Mouse (Mus musculus) MEL (cell line): ENCODE measurements at regions not wholly inside any gene's neighbourhood (a gene's known extent, or its start where the extent isn't known, plus 50 kb on each side); places are given as distances from the start of the nearest gene placed in this dataset.
A peak's percentile ranks its signal among the peaks of the same experiment; 100 is the strongest.

Source experiments
- DNase-seq: peaks from one replicate; pipeline ENCODE4 v3.0.0; 2011; ENCODE audit warnings: low read depth, low spot score
- H3K27ac ChIP-seq: 2 replicates; pipeline ENCODE4 v1.5.1; 2012; ENCODE audit warnings: low read depth, mild to moderate bottlenecking, control low read depth, low read length, moderate library complexity; ENCODE audit not compliant: control insufficient read depth
- H3K27me3 ChIP-seq, 2 experiments: fragments of 150-350 bp in 1 of 2; sonication (generic) in 1 of 2; 2 replicates each; pipeline ENCODE4 v1.6.1; 2012; ENCODE audit warnings: low read length in 2 of 2, mild to moderate bottlenecking in 2 of 2, improper control_type of control experiment in 1 of 2, moderate library complexity in 1 of 2; ENCODE audit not compliant: insufficient read depth in 2 of 2, control insufficient read depth in 1 of 2
- H3K36me3 ChIP-seq, 2 experiments: 2 replicates each; pipeline ENCODE4 v1.6.1; 2012 to 2014; ENCODE audit warnings: low read length in 2 of 2, improper control_type of control experiment in 1 of 2, inconsistent platforms in 1 of 2, mild to moderate bottlenecking in 1 of 2; ENCODE audit not compliant: insufficient read depth in 2 of 2, control insufficient read depth in 1 of 2
- H3K4me1 ChIP-seq, 2 experiments: fragments of 150-350 bp in 1 of 2; sonication (generic) in 1 of 2; 2 replicates each; pipeline ENCODE4 v1.6.1; 2012; ENCODE audit warnings: low read length in 2 of 2, improper control_type of control experiment in 1 of 2, mild to moderate bottlenecking in 1 of 2; ENCODE audit not compliant: insufficient read depth in 2 of 2, control insufficient read depth in 1 of 2
- H3K4me3 ChIP-seq, 2 experiments: fragments of 150-350 bp in 1 of 2; sonication (generic) in 1 of 2; 2 replicates each; pipeline ENCODE4 v1.5.1; 2012; ENCODE audit warnings: low read depth in 2 of 2, low read length in 2 of 2, mild to moderate bottlenecking in 2 of 2, moderate library complexity in 2 of 2, control low read depth in 1 of 2, improper control_type of control experiment in 1 of 2; ENCODE audit not compliant: control insufficient read depth in 1 of 2, insufficient read depth in 1 of 2
- H3K79me2 ChIP-seq: 2 replicates; pipeline ENCODE4 v1.6.1; 2012; ENCODE audit warnings: mild to moderate bottlenecking, low read length, moderate library complexity; ENCODE audit not compliant: control insufficient read depth, poor library complexity, insufficient read depth
- H3K9ac ChIP-seq: 2 replicates; pipeline ENCODE4 v1.6.1; 2012; ENCODE audit warnings: low read depth, mild to moderate bottlenecking, control low read depth, low read length, moderate library complexity; ENCODE audit not compliant: control insufficient read depth, poor library complexity, severe bottlenecking
- H3K9me3 ChIP-seq: fragments of 150-350 bp; sonication (generic); replicated peaks from 2 replicates; pipeline ENCODE4 v1.6.1; 2012; ENCODE audit warnings: mild to moderate bottlenecking, low read length, improper control_type of control experiment, moderate library complexity; ENCODE audit not compliant: insufficient read depth
- BHLHE40 ChIP-seq: IDR thresholded peaks from 2 replicates; pipeline ENCODE4 v1.6.1; 2012; ENCODE audit warnings: low read depth, mild to moderate bottlenecking, inconsistent platforms, low read length, improper control_type of control experiment, borderline replicate concordance
- CHD1 ChIP-seq: IDR thresholded peaks from 2 replicates; pipeline ENCODE4 v1.6.1; 2012; ENCODE audit warnings: low read depth, mild to moderate bottlenecking, inconsistent platforms, low read length, improper control_type of control experiment
- CTCF ChIP-seq, 3 experiments: IDR thresholded peaks in 2 of 3; conservative IDR thresholded peaks in 1 of 3; 2 replicates each; pipeline ENCODE4 v1.5.1; 2011 to 2012; ENCODE audit warnings: low read length in 3 of 3, low read depth in 2 of 3, mild to moderate bottlenecking in 2 of 3, improper control_type of control experiment in 1 of 3, inconsistent platforms in 1 of 3, mixed read lengths in 1 of 3, moderate library complexity in 1 of 3; ENCODE audit not compliant: control insufficient read depth in 1 of 3, insufficient read depth in 1 of 3, poor library complexity in 1 of 3, severe bottlenecking in 1 of 3
- E2F4 ChIP-seq: IDR thresholded peaks from 2 replicates; pipeline ENCODE4 v1.6.1; 2011; ENCODE audit warnings: low read depth, low read length, improper control_type of control experiment, borderline replicate concordance
- GABPA ChIP-seq: IDR thresholded peaks from 2 replicates; pipeline ENCODE4 v1.6.1; 2012; ENCODE audit warnings: low read depth, mild to moderate bottlenecking, inconsistent platforms, low read length, improper control_type of control experiment, moderate library complexity
- GATA1 ChIP-seq: IDR thresholded peaks from 2 replicates; pipeline ENCODE4 v1.6.1; 2011; ENCODE audit warnings: low read depth, low read length, improper control_type of control experiment
- HCFC1 ChIP-seq: IDR thresholded peaks from 2 replicates; pipeline ENCODE4 v1.6.1; 2012; ENCODE audit warnings: low read depth, mild to moderate bottlenecking, inconsistent platforms, low read length, improper control_type of control experiment, moderate library complexity
- MAFK ChIP-seq: IDR thresholded peaks from 2 replicates; pipeline ENCODE4 v1.6.1; 2011; ENCODE audit warnings: low read depth, mild to moderate bottlenecking, low read length, improper control_type of control experiment, borderline replicate concordance
- MEF2A ChIP-seq: IDR thresholded peaks from 2 replicates; pipeline ENCODE4 v1.6.1; 2014; ENCODE audit warnings: low read depth, mild to moderate bottlenecking, inconsistent platforms, low read length, improper control_type of control experiment; ENCODE audit not compliant: poor library complexity, insufficient replicate concordance, severe bottlenecking; ENCODE audit errors: extremely low read depth
- MYB ChIP-seq: IDR thresholded peaks from 2 replicates; pipeline ENCODE4 v1.6.1; 2011; ENCODE audit warnings: mild to moderate bottlenecking, low read depth, low read length, improper control_type of control experiment
- NELFE ChIP-seq: IDR thresholded peaks from 2 replicates; pipeline ENCODE4 v1.6.1; 2011; ENCODE audit warnings: low read depth, low read length, improper control_type of control experiment
- POLR2AphosphoS2 ChIP-seq: IDR thresholded peaks from 2 replicates; pipeline ENCODE4 v1.6.1; 2011; ENCODE audit warnings: low read length, improper control_type of control experiment
- RAD21 ChIP-seq: IDR thresholded peaks from 2 replicates; pipeline ENCODE4 v1.6.1; 2011; ENCODE audit warnings: mild to moderate bottlenecking, low read depth, low read length, improper control_type of control experiment
- RCOR1 ChIP-seq: IDR thresholded peaks from 2 replicates; pipeline ENCODE4 v1.6.1; 2012; ENCODE audit warnings: low read depth, mild to moderate bottlenecking, inconsistent platforms, low read length, improper control_type of control experiment
- SIN3A ChIP-seq: IDR thresholded peaks from 2 replicates; pipeline ENCODE4 v1.6.1; 2012; ENCODE audit warnings: low read length, improper control_type of control experiment, inconsistent platforms
- SMC3 ChIP-seq: IDR thresholded peaks from 2 replicates; pipeline ENCODE4 v1.6.1; 2011; ENCODE audit warnings: low read depth, low read length, improper control_type of control experiment
- UBTF ChIP-seq: IDR thresholded peaks from 2 replicates; pipeline ENCODE4 v1.6.1; 2012; ENCODE audit warnings: low read depth, mild to moderate bottlenecking, inconsistent platforms, low read length, improper control_type of control experiment, moderate library complexity, borderline replicate concordance; ENCODE audit not compliant: insufficient read depth
- USF1 ChIP-seq: IDR thresholded peaks from 2 replicates; pipeline ENCODE4 v1.6.1; 2014; ENCODE audit warnings: low read depth, mild to moderate bottlenecking, inconsistent platforms, low read length, improper control_type of control experiment, moderate library complexity
- USF2 ChIP-seq, 2 experiments: IDR thresholded peaks; 2 replicates each; pipeline ENCODE4 v1.6.1; 2011 to 2012; ENCODE audit warnings: improper control_type of control experiment in 2 of 2, low read length in 2 of 2, borderline replicate concordance in 1 of 2, inconsistent platforms in 1 of 2, low read depth in 1 of 2, mild to moderate bottlenecking in 1 of 2; ENCODE audit not compliant: insufficient read depth in 1 of 2
- ZNF384 ChIP-seq: IDR thresholded peaks from 2 replicates; pipeline ENCODE4 v1.6.1; 2012; ENCODE audit warnings: low read depth, mild to moderate bottlenecking, inconsistent platforms, low read length, improper control_type of control experiment

DNA sequence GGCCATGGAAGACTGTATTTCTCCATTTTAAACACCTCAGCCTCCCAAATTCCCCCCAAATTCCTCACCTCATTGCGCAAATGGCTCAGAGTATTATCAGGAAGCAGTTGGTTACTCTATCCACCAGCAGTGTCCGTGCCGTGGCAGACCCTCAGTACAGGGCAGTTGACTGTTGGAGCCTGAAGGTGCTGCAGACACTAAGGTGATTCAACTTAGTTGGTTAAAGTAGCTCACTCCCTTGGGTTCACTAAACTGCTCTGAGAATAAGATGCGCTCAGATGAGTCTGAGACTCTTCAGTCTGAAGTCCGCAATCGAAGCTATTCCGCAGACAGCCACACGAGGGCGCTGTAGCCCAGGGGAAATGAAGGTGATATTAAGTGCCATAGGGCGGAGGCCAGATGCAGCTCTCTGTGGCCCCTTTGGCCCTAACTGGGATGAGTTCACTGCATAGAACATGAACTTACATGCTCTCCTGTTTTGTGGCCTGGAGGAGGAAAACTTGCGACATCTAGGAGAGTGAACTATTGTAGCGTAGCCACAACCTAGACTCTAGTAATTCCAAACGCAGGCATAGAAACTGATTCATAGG lies 62.9 kb downstream of the Amer3 start:
- no peaks in the 10 kb centered on the region for H3K4me1 ChIP-seq
- H3K27me3 ChIP-seq, result no peaks in the 10 kb centered on the region
- DNase-seq, result peak; percentile 16
- no peaks in the 10 kb centered on the region for H3K79me2 ChIP-seq
- no peak overlapping the region for H3K9ac ChIP-seq
- H3K27ac ChIP-seq, result no peak overlapping the region
- TF ChIP-seq POLR2AphosphoS2 (no peak), RCOR1 (no peak), USF1 (no peak), ZNF384 (no peak), MYB (no peak), CHD1 (no peak), CTCF (IDR thresholded peaks at IDR 0.05 in 2 of 3, conservative IDR thresholded peaks at IDR 0.05 in 1 of 3; ENCODE audit: control insufficient read depth in 1 of 3, insufficient read depth in 1 of 3, low read depth in 2 of 3, low read length in 3 of 3, poor library complexity in 1 of 3, severe bottlenecking in 1 of 3) (peak; percentile 35 to 53 (median 47)), USF2 (IDR thresholded peaks at IDR 0.05; ENCODE audit: borderline replicate concordance in 1 of 2, insufficient read depth in 1 of 2, low read depth in 1 of 2, low read length in 2 of 2) (no peak), E2F4 (no peak), SMC3 (peak; percentile 23), HCFC1 (no peak), UBTF (no peak), GATA1 (no peak), RAD21 (peak; percentile 27), BHLHE40 (no peak)
- no peak overlapping the region for H3K4me3 ChIP-seq
- no peaks in the 10 kb centered on the region for H3K9me3 ChIP-seq
- H3K36me3 ChIP-seq, result no peaks in the 10 kb centered on the region

GRCm38 (mm10) chr1:34653963-34654644 lies 74.6 kb downstream of the Amer3 start:
- no peak overlapping the region for H3K9ac ChIP-seq
- TF ChIP-seq SIN3A (no peak), RAD21 (no peak), POLR2AphosphoS2 (no peak), MEF2A (no peak), MAFK (no peak), NELFE (no peak), RCOR1 (no peak), GABPA (no peak), USF2 (IDR thresholded peaks at IDR 0.05; ENCODE audit: borderline replicate concordance in 1 of 2, insufficient read depth in 1 of 2, low read depth in 1 of 2, low read length in 2 of 2) (no peak)
- no peaks in the 10 kb centered on the region for H3K4me1 ChIP-seq
- no peak for DNase-seq
- no peaks in the 10 kb centered on the region for H3K27me3 ChIP-seq
- H3K27ac ChIP-seq, result no peak overlapping the region
- no peaks in the 10 kb centered on the region for H3K36me3 ChIP-seq
- no peaks in the 10 kb centered on the region for H3K9me3 ChIP-seq
- no peak overlapping the region for H3K4me3 ChIP-seq
- H3K79me2 ChIP-seq, result no peaks in the 10 kb centered on the region
